Mouse (Mus musculus) brain, embryonic 18.5 days (tissue): ENCODE measurements at regions not wholly inside any gene's neighbourhood (a gene's known extent, or its start where the extent isn't known, plus 50 kb on each side); places are given as distances from the start of the nearest gene placed in this dataset.

Experiments used
- DNase-seq: peaks from one replicate; pipeline ENCODE4 v3.0.0-alpha.2; 2012; ENCODE audit warnings: low read depth, low spot score

DNA sequence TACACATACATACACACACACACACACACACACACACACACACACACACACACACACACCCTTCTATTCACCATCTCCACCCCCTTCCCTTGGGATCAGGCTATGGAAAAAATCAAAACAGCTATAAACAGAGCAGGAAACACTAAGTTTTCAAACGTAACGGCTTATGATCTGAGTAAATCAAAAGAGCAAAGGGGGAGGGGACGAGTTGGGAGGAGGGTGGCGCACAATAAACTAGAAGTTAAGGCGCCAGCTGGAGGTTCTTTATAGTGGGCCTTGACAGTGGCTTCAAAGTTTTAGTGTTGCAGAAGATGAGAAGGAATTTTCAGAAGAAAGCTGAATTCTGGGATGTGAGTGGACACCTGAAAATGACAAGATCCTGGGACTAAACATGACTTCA is 116.4 kb upstream of the Sash1 start:
- no peak for DNase-seq

GRCm38 (mm10) chr10:8998758-8999398 is 113.0 kb upstream of the Sash1 start:
- DNase-seq, result no peak

DNA sequence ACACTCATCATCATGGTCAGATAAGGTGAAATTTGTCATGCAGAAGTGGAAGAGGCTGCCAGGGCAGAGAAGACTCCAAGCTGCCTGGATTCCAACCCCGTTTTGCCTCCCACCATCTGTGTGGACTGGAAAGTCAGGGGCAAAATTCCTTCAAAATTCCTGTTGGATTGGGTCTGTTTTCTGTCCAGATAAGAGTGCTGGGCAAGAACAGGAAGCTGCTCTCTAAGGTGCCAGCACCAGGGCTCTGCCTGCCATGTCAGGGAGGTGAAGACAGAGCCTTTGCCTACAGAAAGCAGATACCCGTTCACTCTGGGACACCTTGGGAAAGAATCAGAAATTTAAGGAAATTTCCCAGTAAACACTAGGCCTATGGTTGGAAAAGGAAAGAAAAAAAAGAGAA is 112.5 kb upstream of the Sash1 start:
- no peak for DNase-seq

- DNase-seq, result no peak
These were observed 109.2 kb upstream of the Sash1 start for GRCm38 (mm10) chr10:8995097-8995496.

- DNase-seq, result no peak
These were observed 100.5 kb upstream of the Sash1 start for GRCm38 (mm10) chr10:8986339-8986738.

DNA sequence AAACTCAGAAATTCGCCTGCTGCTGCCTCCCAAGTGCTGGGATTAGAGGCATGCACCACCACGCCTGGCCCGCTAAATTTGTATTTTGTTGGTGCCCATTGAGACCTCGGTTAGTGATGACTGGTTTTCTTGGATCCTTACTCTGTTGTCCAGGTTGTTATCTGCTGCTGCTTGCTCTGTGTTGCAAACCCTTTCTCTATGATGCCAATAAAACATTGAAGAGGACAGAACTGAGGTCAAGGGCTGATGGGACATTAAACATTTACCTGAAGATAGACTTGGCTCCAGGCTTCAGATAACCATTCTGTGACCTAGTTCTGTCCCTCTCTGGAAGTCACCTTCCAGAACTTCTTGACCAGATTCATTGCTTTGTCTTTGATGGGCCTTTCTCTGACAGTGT is 97.5 kb upstream of the Sash1 start:
- no peak for DNase-seq

GRCm38 (mm10) chr10:8980568-8980967 is 94.7 kb upstream of the Sash1 start:
- DNase-seq, result no peak

DNA sequence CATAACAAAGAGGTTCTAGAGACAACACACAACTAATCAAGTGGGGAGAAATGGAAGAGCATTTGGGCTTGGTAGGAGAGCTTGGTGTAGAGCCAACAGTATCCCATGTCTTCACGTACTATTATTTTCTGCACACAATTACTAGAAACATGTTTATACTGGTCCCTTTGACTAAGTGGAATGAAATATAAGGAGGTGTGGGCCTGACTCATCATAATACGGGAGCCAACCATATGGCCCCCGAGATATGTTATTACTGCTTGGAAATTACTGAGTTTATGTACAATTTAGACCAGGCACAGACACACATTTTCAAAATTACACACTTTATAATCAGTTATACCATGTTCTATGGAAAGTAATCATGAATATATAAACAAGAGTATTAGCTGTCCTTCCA is 92.7 kb upstream of the Sash1 start:
- no peak for DNase-seq

GRCm38 (mm10) chr10:8973934-8974333 is 88.1 kb upstream of the Sash1 start:
- no peak for DNase-seq

GRCm38 (mm10) chr10:8972789-8973551 is 87.1 kb upstream of the Sash1 start:
- DNase-seq, result no peak

DNA sequence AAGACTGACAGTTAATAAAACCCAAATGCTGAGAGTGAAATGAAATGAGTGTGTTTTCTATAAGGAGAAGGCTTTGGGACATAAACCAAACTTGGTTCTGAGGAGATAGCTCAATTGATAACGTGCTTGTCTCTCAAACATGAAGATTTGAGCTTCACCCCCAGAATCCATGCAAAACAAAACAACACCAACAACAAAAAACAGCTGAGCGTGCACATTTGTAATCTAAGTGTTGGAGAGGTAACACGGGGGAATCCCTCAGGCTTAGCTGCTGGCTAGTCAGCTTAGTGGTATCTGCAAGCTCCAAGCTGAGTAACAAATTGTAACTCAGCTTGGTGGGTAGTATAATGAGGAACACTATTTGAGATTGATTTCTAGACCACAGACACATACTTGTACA is 84.9 kb upstream of the Sash1 start:
- DNase-seq, result no peak

DNA sequence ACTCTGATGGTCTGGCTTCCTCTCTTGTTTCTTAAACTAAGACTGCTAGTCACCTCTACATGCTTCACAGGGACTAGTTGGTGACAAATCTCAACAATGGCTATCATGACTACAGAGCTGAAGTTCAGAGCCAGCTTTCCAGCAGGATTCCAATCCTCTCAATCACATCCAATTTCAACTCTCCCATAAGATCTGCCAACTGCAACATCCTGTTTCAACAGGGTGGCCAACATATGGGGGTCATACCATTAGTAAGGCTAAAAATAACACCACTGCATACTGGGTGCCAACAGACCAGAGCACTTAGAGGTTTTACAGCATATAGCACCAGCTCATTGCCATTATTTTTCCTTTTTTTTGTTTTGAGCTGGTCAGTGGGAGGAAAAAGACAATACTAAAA is 83.7 kb upstream of the Sash1 start:
- no peak for DNase-seq

DNA sequence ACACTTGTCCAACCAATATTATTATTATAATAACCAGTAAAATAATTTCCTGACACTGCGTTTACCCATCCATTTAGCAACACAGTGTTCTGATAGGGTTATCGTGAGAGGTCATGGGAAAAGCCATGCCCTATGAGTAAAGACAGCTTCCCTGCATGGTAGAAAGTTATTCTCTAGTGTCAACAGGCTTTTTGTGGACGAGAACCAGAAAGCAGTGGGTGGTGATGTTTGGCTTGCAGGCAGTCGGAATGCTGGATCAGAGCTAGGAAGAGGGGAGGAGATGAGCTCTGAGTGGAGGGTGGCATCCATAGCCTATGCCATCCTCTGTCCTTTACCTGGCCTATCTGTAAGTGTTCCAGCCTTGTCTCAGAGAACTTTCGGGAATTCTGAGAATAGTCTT is 83.1 kb upstream of the Sash1 start:
- DNase-seq, result no peak

GRCm38 (mm10) chr10:8968276-8968923 is 82.5 kb upstream of the Sash1 start:
- DNase-seq, result no peak

DNA sequence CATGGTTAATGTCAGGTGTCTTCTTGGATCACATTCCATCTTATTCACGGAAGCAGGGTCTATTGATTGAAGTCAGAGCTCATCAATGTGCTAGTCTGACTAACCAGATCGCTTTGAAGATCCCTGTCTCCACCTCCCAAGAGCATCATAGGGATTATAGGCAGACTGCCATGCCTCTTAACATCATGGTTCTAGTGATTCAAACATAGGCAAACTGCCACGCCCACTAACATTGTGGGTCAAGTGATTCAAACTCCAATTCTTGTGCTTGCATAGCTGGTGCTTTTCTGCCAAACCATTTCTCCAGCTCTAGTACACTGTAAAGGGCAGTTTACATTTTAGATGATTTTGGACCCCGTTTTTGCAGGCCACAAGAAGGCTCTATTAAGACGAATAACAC is 77.1 kb upstream of the Sash1 start:
- DNase-seq, result no peak

DNA sequence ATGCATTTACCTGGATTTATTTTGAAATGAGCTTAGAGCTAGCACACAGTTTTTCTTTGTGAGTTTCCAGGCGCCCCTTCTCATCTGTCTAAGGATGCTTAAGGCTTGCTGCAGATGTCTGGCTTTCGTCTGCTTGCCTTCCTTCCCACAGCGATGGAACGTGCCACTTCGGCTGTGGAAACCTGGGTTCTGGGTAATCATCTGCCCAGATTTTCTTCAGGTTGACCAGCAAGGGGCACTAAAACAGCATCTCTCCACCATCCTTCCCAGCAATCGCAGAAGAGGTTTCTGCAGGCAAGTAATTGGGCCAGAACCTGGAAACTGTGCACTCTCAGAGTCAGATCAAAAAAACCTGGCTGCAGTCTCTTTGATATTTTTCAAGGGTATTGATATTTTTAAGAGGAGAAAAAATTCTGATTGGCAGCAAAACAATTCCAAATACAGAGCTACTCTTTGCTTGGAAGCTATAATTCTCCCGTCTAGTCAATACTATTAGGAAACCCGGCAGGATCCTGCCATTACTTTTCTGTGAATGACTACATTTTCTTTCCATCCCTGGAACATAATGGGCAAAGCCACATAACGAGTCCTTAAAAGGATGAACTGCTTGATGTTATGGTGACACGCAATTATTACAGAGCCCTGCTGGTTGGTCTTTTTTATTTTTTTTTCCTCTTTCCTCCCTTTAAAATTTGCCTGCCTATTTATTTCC is 75.2 kb upstream of the Sash1 start:
- no peak for DNase-seq

DNA sequence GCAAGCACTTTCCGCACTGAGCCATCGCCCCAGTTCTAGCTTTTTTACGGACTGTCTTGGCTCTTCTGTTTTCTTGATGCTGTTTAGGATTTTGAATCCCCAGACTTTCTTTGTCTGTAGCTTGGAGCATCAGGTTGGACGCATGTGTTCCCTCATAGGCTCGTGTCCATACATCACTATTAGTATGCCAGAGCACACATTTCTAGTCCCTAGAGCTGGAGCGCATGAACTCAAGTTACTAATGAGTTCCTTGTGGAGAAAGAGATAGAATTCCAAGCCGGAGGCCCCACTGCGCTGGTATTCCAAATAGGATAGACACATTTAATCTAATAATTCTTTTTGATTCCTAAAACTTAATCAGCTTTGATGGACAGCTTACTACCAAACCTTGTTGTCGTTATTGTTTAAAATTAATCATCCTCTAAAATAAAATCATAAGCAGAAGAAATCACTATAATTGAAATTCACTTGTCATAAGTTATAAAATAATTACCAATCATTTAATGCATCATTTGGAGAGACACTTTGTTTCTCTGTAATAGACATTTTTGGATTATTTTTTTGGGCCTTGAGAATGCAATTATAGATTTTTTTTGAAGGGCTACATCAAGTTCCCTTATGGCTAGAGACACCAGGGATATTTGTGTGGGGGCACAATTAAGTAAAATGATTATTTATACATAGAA is 74.5 kb upstream of the Sash1 start:
- DNase-seq, result no peak

DNA sequence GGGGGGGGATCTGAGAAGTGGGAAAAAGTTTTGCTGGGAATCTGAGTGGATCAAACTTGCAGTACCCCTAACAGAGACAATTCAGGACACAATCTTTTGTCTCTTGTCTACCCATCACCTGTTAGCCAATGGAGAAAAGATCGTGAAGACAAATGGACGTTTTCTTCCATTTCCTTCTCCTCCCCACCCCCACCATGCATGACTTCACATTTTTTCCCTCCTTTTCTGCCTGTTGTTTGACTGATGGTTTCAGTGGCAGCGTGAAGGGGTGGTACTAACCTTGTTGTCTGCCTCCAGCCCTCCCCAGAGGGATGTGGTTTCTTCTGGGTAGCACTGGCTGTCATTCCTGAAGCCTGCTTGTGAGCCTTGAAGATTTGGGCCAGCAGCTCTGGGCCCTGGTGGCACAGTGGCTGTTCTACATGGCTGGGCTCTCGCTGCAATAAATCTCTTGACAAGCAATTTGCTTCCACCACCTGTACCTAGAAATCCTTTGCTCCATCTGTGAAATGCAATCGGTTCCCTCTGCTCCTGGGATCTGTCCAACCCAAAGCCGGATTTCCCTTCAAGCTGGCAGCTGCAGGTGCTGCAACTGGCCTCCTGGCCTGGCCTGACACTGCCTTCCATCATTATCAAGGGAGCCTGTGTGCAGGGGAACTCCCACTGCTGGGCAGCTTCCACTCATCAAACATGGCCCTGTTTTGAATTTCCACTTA is 69.8 kb upstream of the Sash1 start:
- DNase-seq, result no peak

DNA sequence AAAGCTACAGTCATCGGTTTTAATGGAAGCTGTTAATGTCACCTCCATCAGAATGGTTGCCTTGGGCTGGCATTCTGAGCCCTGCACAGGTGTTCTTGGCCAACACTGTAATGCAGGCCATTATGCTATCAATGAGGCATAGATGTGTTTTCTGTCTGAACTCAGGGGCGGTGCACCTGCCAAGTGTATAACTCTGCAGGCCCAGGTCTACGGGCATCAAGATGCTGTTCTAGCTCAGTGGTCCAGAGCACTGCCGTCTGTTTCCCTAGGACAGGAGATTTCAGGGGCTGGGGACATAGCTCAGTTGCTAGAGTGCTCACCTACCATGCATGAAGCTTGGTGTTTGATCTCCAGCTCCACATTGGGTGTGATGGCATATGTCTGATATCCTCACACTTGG is 68.1 kb upstream of the Sash1 start:
- DNase-seq, result no peak

DNA sequence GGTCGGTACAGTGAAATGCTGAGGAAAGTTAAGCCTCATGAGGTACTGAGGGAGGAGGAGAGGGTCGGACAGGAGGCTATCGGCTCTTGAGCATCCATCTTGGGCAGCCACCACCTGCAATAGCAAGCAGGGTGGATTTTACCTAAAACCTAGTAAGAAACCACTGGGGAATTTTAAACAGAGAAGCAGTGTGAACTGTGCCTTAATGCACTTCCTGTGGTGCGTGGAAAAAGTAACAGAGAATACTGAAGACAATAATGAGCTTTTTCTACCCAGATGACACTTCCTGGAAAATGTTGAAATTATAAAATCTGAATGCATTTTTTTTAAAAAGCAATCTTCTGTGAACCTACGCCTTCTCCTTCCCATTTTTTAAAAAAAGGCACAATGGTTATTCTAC is 67.1 kb upstream of the Sash1 start:
- DNase-seq, result no peak

GRCm38 (mm10) chr10:8951937-8952336 is 66.1 kb upstream of the Sash1 start:
- no peak for DNase-seq
